Comparison of ENCODE assay signal across 22 mouse cellular contexts in the genomic region with DNA sequence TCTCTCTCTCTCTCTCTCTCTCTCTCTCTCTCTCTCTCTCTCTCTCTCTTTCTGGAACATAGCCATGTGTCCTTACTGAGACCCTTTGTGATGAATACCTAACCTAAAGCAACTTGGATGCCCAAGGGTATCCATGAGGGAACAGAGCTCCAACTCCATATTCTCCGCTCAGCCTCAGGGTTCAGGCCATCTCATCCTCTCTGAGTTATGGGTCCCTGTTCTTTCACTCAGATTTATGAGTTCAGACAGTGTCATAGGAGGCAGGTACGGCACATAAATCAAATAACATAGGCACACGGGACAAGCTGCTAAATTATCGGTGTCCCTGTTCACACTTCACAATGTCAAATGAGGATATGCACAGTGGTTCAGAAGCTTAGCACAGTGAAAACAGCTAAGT.
"Had no signal": no experiment of that assay in that cellular context is flagged by ENCODE, and none has a peak within 500 bp of the region (broad histone marks: within the 10 kb centered on the region; RNA-seq: fewer than 3 reads in every experiment).

No protein-coding gene starts in this region.

- DNase-seq: gastrocnemius, postnatal 14 days; gastrocnemius, postnatal 36 days; heart, adult 18-20 months; heart, postnatal 10 days; kidney, adult 11 months; kidney, adult 2 months; kidney, adult 9 months; kidney, postnatal 10 days; kidney, postnatal 25 days; kidney, postnatal 4 days; liver had no signal

- H3K9me3 ChIP-seq: heart, embryonic 10.5 days; heart, embryonic 12.5 days; hindbrain, embryonic 12.5 days; hindbrain, embryonic 15.5 days; limb, embryonic 10.5 days; limb, embryonic 12.5 days; liver, embryonic 12.5 days had no signal

- H3K27ac ChIP-seq: heart, embryonic 10.5 days; hindbrain, embryonic 12.5 days; hindbrain, embryonic 15.5 days; hindbrain, postnatal 0 days; layer of hippocampus, adult 2 months; left cerebral cortex, adult 2 months; limb, embryonic 10.5 days; limb, embryonic 12.5 days; liver, embryonic 12.5 days had no signal

- H3K4me3 ChIP-seq: heart, embryonic 10.5 days; heart, embryonic 12.5 days; hindbrain, embryonic 12.5 days; hindbrain, embryonic 15.5 days; layer of hippocampus, adult 2 months; left cerebral cortex, adult 2 months; limb, embryonic 10.5 days; limb, embryonic 12.5 days; liver, embryonic 12.5 days had no signal

- H3K9ac ChIP-seq: heart, embryonic 12.5 days; hindbrain, embryonic 12.5 days; hindbrain, embryonic 15.5 days; limb, embryonic 12.5 days; liver, embryonic 12.5 days had no signal

- ATAC-seq: hindbrain, postnatal 0 days; intestine, embryonic 16.5 days; liver, embryonic 12.5 days had no signal

- H3K4me1 ChIP-seq: heart, embryonic 10.5 days; heart, embryonic 12.5 days; hindbrain, embryonic 12.5 days; hindbrain, embryonic 15.5 days; limb, embryonic 10.5 days; limb, embryonic 12.5 days; liver, embryonic 12.5 days had no signal

- H3K4me2 ChIP-seq: heart, embryonic 12.5 days; hindbrain, embryonic 12.5 days; hindbrain, embryonic 15.5 days; limb, embryonic 12.5 days; liver, embryonic 12.5 days had no signal

- H3K36me3 ChIP-seq: heart, embryonic 10.5 days; heart, embryonic 12.5 days; hindbrain, embryonic 12.5 days; hindbrain, embryonic 15.5 days; limb, embryonic 10.5 days; limb, embryonic 12.5 days; liver, embryonic 12.5 days had no signal

- H3K27me3 ChIP-seq: heart, embryonic 12.5 days; hindbrain, embryonic 12.5 days; hindbrain, embryonic 15.5 days; limb, embryonic 12.5 days; liver, embryonic 12.5 days had no signal
